ENCODE assay signal across 14 mouse cellular contexts in the genomic region with DNA sequence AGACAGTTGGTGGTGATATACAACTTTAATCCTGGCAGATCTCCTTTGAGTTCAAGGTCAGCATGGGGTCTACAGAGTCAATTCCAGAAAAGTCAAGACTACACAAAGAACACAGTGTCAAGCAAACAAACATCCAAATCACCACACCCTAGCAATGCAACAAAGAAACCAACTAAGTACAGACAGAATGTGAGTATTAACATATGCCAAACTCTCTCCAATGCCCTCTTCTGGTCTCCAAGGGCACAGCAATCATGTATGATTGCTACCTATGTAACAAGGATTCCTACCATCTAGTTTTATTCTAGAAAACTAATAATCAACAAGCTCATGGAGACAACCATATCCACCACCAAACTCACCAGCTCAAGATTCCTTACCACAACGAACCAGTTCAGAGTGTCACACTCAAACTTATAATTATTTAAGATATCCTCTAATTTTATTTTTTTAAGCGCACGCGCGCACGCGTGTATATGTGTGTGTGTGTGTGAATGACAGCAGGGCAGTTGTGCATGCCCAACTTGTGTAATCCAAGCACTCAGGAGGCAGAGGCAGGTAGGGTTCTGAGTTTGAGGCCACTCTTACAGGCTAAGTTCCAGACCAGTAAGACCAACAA. TPM values are rescaled to one million over a fixed set of nuclear protein-coding genes. Genes with fewer than 3 reads are reported as not detected.
DNase-seq lines count a peak whose midpoint lies in the region; ATAC-seq and TF ChIP-seq lines count a peak whose summit lies in the region.
"Had no signal": no experiment of that assay in that cellular context is flagged by ENCODE, and none has a peak within 500 bp of the region (broad histone marks: within the 10 kb centered on the region; RNA-seq: fewer than 3 reads in every experiment).

No protein-coding gene starts in this region.

- H3K9ac ChIP-seq in liver, postnatal 0 days (replicated peaks): no peak overlapping the region
- H3K9ac ChIP-seq: liver, embryonic 15.5 days; neural tube, embryonic 13.5 days had no signal

- WGBS in liver, postnatal 0 days (ENCODE audit: insufficient replicate concordance): 94% methylated on average over 7 of the region's 7 CpGs

- peak; percentile 30 to 40 for DNase-seq in cerebellum, postnatal 14 days
- DNase-seq in cerebellum, adult 8-10 months: no peak
- no peak for DNase-seq in left cerebral cortex, adult 2 months (ENCODE audit: extremely low spot score in 1 of 2, low spot score in 2 of 2)
- DNase-seq in left cerebral cortex, adult 11 months (ENCODE audit: low spot score): no peak
- DNase-seq in liver, postnatal 0 days: no peak
- DNase-seq in heart, adult 11 months: no peak

- intact Hi-C loops in left cerebral cortex, adult 2 months (cut with DNase I): no loop called here

- no peak overlapping the region for H3K4me2 ChIP-seq in liver, postnatal 0 days (ENCODE audit: low read depth, low read length)
- H3K4me2 ChIP-seq: neural tube, embryonic 13.5 days had no signal

- no peak overlapping the region for H3K27ac ChIP-seq in left cerebral cortex, adult 2 months
- H3K27ac ChIP-seq in liver, postnatal 0 days (ENCODE audit: low read depth): no peak overlapping the region
- H3K27ac ChIP-seq: liver, embryonic 15.5 days; neural tube, embryonic 13.5 days had no signal

- H3K36me3 ChIP-seq in E14TG2a.4 (ENCODE audit: insufficient read depth, low read length): peaks cover 58% of the 10 kb centered on the region
- peaks cover 33% of the 10 kb centered on the region for H3K36me3 ChIP-seq in liver, postnatal 0 days (replicated peaks; ENCODE audit: insufficient read depth, low read length)

- no peaks in the 10 kb centered on the region for H3K9me3 ChIP-seq in E14TG2a.4 (ENCODE audit: low read length)
- no peaks in the 10 kb centered on the region for H3K9me3 ChIP-seq in liver, postnatal 0 days (ENCODE audit: low read length)
- H3K9me3 ChIP-seq: liver, embryonic 15.5 days; neural tube, embryonic 13.5 days had no signal

- TF ChIP-seq EP300 in liver, postnatal 0 days (IDR thresholded peaks at IDR 0.05; ENCODE audit: low read depth): no peak

- H3K27me3 ChIP-seq in E14TG2a.4 (ENCODE audit: insufficient read depth, low read length): no peaks in the 10 kb centered on the region
- H3K27me3 ChIP-seq in liver, postnatal 0 days (ENCODE audit: insufficient read depth, low read length): no peaks in the 10 kb centered on the region

- peak; percentile 50 for TF ChIP-seq CTCF in left cerebral cortex, adult 2 months (IDR thresholded peaks at IDR 0.05)
- peak; percentile 35 for TF ChIP-seq CTCF in E14TG2a.4 (conservative IDR thresholded peaks at IDR 0.05; ENCODE audit: low read length)
- peak; percentile 66 for TF ChIP-seq CTCF in liver, postnatal 0 days (IDR thresholded peaks at IDR 0.05; ENCODE audit: low read depth)

- no peak for ATAC-seq in liver, postnatal 0 days
- no peak for ATAC-seq in activated CD4-positive, CD25-positive, alpha-beta regulatory T cell, adult 4 months

- no peak overlapping the region for H3K4me3 ChIP-seq in left cerebral cortex, adult 2 months
- peak overlapping the region; percentile 14; the same call in 1 of the 2 replicates for H3K4me3 ChIP-seq in E14TG2a.4 (replicated peaks; ENCODE audit: low read length)
- H3K4me3 ChIP-seq in liver, postnatal 0 days (ENCODE audit: low read depth, low read length): no peak overlapping the region
- H3K4me3 ChIP-seq: liver, embryonic 15.5 days; neural tube, embryonic 13.5 days had no signal

- peaks cover 61% of the 10 kb centered on the region for H3K4me1 ChIP-seq in E14TG2a.4 (replicated peaks; ENCODE audit: low read depth, low read length)
- H3K4me1 ChIP-seq in liver, postnatal 0 days (ENCODE audit: insufficient read depth): peaks cover 21% of the 10 kb centered on the region

RNA-seq across cellular contexts. Expression of a gene that starts 3.1 kb away (rescaled TPM):
- total RNA-seq in left cerebral cortex, adult 2 months (2021): 100 to 1,000 TPM; 110 to 113 TPM
- 84.6 and 92.1 TPM in 2 replicates for polyA plus RNA-seq in liver, postnatal 0 days (2015; fragmentation: Nextera tagmentation; extraction: Ambion mirVana)
- polyA plus RNA-seq in activated CD4-positive, CD25-positive, alpha-beta regulatory T cell, adult 4 months (2017; shearing (Covaris generic)): 100 to 1,000 TPM; 170 to 212 TPM

RNA-seq across cellular contexts. Expression of a gene that starts 10.6 kb away (rescaled TPM):
- 10 to 100 TPM; 88.0 to 95.6 TPM for total RNA-seq in left cerebral cortex, adult 2 months (2021)
- 14.6 and 15.0 TPM in 2 replicates for polyA plus RNA-seq in liver, postnatal 0 days (2015; fragmentation: Nextera tagmentation; extraction: Ambion mirVana)
- polyA plus RNA-seq in activated CD4-positive, CD25-positive, alpha-beta regulatory T cell, adult 4 months (2017; shearing (Covaris generic)): 10 to 100 TPM; 10.1 to 16.2 TPM

RNA-seq across cellular contexts. Expression of a gene that starts 14.7 kb away (rescaled TPM):
- not detected for total RNA-seq in left cerebral cortex, adult 2 months (2021)
- not detected in 2 replicates for polyA plus RNA-seq in liver, postnatal 0 days (2015; fragmentation: Nextera tagmentation; extraction: Ambion mirVana)
- not detected for polyA plus RNA-seq in activated CD4-positive, CD25-positive, alpha-beta regulatory T cell, adult 4 months (2017; shearing (Covaris generic))
- total RNA-seq: adrenal gland, postnatal 36 days; hematopoietic stem cell, adult 5-6 weeks had no signal
- polyA plus RNA-seq: cortical plate, adult 2 months; liver, embryonic 15.5 days; neural tube, embryonic 13.5 days; small intestine, adult 2 months had no signal

RNA-seq across cellular contexts. Expression of a gene that starts 25.5 kb away (rescaled TPM):
- 1 to 10 TPM; 4.0 to 4.5 TPM for total RNA-seq in left cerebral cortex, adult 2 months (2021)
- polyA plus RNA-seq in liver, postnatal 0 days (2015; fragmentation: Nextera tagmentation; extraction: Ambion mirVana): not detected in 2 replicates
- not detected for polyA plus RNA-seq in activated CD4-positive, CD25-positive, alpha-beta regulatory T cell, adult 4 months (2017; shearing (Covaris generic))
- total RNA-seq: hematopoietic stem cell, adult 5-6 weeks had no signal
- polyA plus RNA-seq: liver, embryonic 15.5 days had no signal

RNA-seq across cellular contexts. Expression of a gene that starts 56.6 kb away (rescaled TPM):
- 10 to 100 TPM; 22.5 to 29.7 TPM for total RNA-seq in left cerebral cortex, adult 2 months (2021)
- 25.7 and 27.8 TPM in 2 replicates for polyA plus RNA-seq in liver, postnatal 0 days (2015; fragmentation: Nextera tagmentation; extraction: Ambion mirVana)
- 10 to 100 TPM; 50.9 to 58.1 TPM for polyA plus RNA-seq in activated CD4-positive, CD25-positive, alpha-beta regulatory T cell, adult 4 months (2017; shearing (Covaris generic))

Comparison
In these comparisons a context has a peak if more than half of its experiments do, and no peak if none do; other contexts are left out.
1. DNase-seq: peak in cerebellum, postnatal 14 days (2 of 2); none in cerebellum, adult 8-10 months (single experiment), left cerebral cortex, adult 2 months (0 of 2), left cerebral cortex, adult 11 months (single experiment), liver, postnatal 0 days (single experiment) and heart, adult 11 months (single experiment).
2. Peak in every context shown above with its lines, with median percentiles within 50 percentile points of each other: CTCF ChIP-seq.